Mouse (Mus musculus): Measurements from ENCODE around the gene Galnt18.

The Galnt18 gene

GRCm38 (mm10) chr7:111637866-111638448 lies 141.8 kb downstream of the Galnt18 start:
- no peak for DNase-seq (ENCODE audit: low spot score in 2 of 2)

- peak in 1 of 2 experiments; percentile 30 for DNase-seq (ENCODE audit: low spot score in 2 of 2)
These were observed 143.3 kb downstream of the Galnt18 start for GRCm38 (mm10) chr7:111636503-111636902.

- DNase-seq (ENCODE audit: low spot score in 2 of 2) = no peak
These were observed 148.5 kb downstream of the Galnt18 start for GRCm38 (mm10) chr7:111631265-111631664.

- DNase-seq (ENCODE audit: low spot score in 2 of 2) = no peak
These were observed 153.5 kb downstream of the Galnt18 start for GRCm38 (mm10) chr7:111626232-111626631.

GRCm38 (mm10) chr7:111625736-111626135 lies 154.0 kb downstream of the Galnt18 start:
- no peak for DNase-seq (ENCODE audit: low spot score in 2 of 2)

- no peak for DNase-seq (ENCODE audit: low spot score in 2 of 2)
These were observed 163.4 kb downstream of the Galnt18 start for GRCm38 (mm10) chr7:111616231-111616937.

- no peak for DNase-seq (ENCODE audit: low spot score in 2 of 2)
These were observed 165.3 kb downstream of the Galnt18 start for GRCm38 (mm10) chr7:111614471-111614870.

- DNase-seq (ENCODE audit: low spot score in 2 of 2) = peak; percentile 35 to 38
These were observed 172.3 kb downstream of the Galnt18 start for GRCm38 (mm10) chr7:111607476-111607875.

- DNase-seq (ENCODE audit: low spot score in 2 of 2) = no peak
These were observed 173.7 kb downstream of the Galnt18 start for GRCm38 (mm10) chr7:111606091-111606490.

GRCm38 (mm10) chr7:111605663-111606062 lies 174.1 kb downstream of the Galnt18 start:
- DNase-seq (ENCODE audit: low spot score in 2 of 2) = no peak

- DNase-seq (ENCODE audit: low spot score in 2 of 2) = no peak
These were observed 175.1 kb downstream of the Galnt18 start for GRCm38 (mm10) chr7:111604578-111605208.

GRCm38 (mm10) chr7:111603186-111603585 lies 176.6 kb downstream of the Galnt18 start:
- no peak for DNase-seq (ENCODE audit: low spot score in 2 of 2)

- peak in 1 of 2 experiments; percentile 69 for DNase-seq (ENCODE audit: low spot score in 2 of 2)
These were observed 178.3 kb downstream of the Galnt18 start for GRCm38 (mm10) chr7:111601339-111602067.

GRCm38 (mm10) chr7:111600756-111601155 lies 179.0 kb downstream of the Galnt18 start:
- no peak for DNase-seq (ENCODE audit: low spot score in 2 of 2)

- no peak for DNase-seq (ENCODE audit: low spot score in 2 of 2)
These were observed 186.1 kb downstream of the Galnt18 start for GRCm38 (mm10) chr7:111593680-111594079.

- DNase-seq (ENCODE audit: low spot score in 2 of 2) = peak in 1 of 2 experiments; percentile 28
These were observed 190.2 kb downstream of the Galnt18 start for GRCm38 (mm10) chr7:111589506-111590125.

GRCm38 (mm10) chr7:111588291-111588781 lies 191.4 kb downstream of the Galnt18 start:
- DNase-seq (ENCODE audit: low spot score in 2 of 2) = peak in 1 of 2 experiments; percentile 25

- no peak for DNase-seq (ENCODE audit: low spot score in 2 of 2)
These were observed 199.2 kb downstream of the Galnt18 start for GRCm38 (mm10) chr7:111580547-111580946.

GRCm38 (mm10) chr7:111575096-111575495 lies 204.7 kb downstream of the Galnt18 start:
- no peak for DNase-seq (ENCODE audit: low spot score in 2 of 2)

GRCm38 (mm10) chr7:111572336-111572735 lies 207.4 kb downstream of the Galnt18 start:
- peak in 1 of 2 experiments; percentile 28 for DNase-seq (ENCODE audit: low spot score in 2 of 2)

- no peak for DNase-seq (ENCODE audit: low spot score in 2 of 2)
These were observed 212.9 kb downstream of the Galnt18 start for GRCm38 (mm10) chr7:111566838-111567237.

All from left cerebral cortex, adult 9 months (tissue).